Mouse (Mus musculus): ENCODE measurements at regions not wholly inside any gene's neighbourhood (a gene's known extent, or its start where the extent isn't known, plus 50 kb on each side); places are given as distances from the start of the nearest gene placed in this dataset.

- no peak overlapping the region for H3K4me3 ChIP-seq (ENCODE audit: low read depth, low read length)
Observed at GRCm38 (mm10) chr2:12614345-12614744, 195.1 kb upstream of the Mindy3 start.

GRCm38 (mm10) chr2:12613858-12614257, 194.6 kb upstream of the Mindy3 start:
- WGBS: 64% methylated on average over 2 of the region's 2 CpGs
- Histone ChIP-seq H3K9me3 (ENCODE audit: control insufficient read depth, low read length) (no peaks in the 10 kb centered on the region), H3K36me3 (ENCODE audit: control insufficient read depth, insufficient read depth, low read length) (no peaks in the 10 kb centered on the region), H3K27ac (replicated peaks) (no peak overlapping the region), H3K4me1 (replicated peaks; ENCODE audit: control insufficient read depth, insufficient read depth) (no peaks in the 10 kb centered on the region), H3K4me2 (replicated peaks; ENCODE audit: low read depth) (no peak overlapping the region), H3K27me3 (ENCODE audit: control insufficient read depth, insufficient read depth, low read length) (no peaks in the 10 kb centered on the region), H3K9ac (ENCODE audit: low read length) (no peak overlapping the region), H3K4me3 (ENCODE audit: low read depth, low read length) (no peak overlapping the region)
- ATAC-seq (ENCODE audit: low FRiP score, low TSS enrichment) (no peak), DNase-seq (ENCODE audit: low spot score) (no peak)
- TF ChIP-seq CTCF (IDR thresholded peaks at IDR 0.05; ENCODE audit: low read depth) (no peak), EP300 (optimal IDR thresholded peaks at IDR 0.05) (no peak)

More at GRCm38 (mm10) chr2:12614345-12614744, 195.1 kb upstream of the Mindy3 start:
- Histone ChIP-seq H3K27me3 (ENCODE audit: control insufficient read depth, insufficient read depth, low read length) (no peaks in the 10 kb centered on the region), H3K27ac (replicated peaks) (no peak overlapping the region), H3K9ac (ENCODE audit: low read length) (no peak overlapping the region), H3K4me1 (replicated peaks; ENCODE audit: control insufficient read depth, insufficient read depth) (no peaks in the 10 kb centered on the region), H3K9me3 (ENCODE audit: control insufficient read depth, low read length) (no peaks in the 10 kb centered on the region), H3K36me3 (ENCODE audit: control insufficient read depth, insufficient read depth, low read length) (no peaks in the 10 kb centered on the region), H3K4me2 (replicated peaks; ENCODE audit: low read depth) (no peak overlapping the region)
- DNase-seq (ENCODE audit: low spot score): no peak
- no peak for TF ChIP-seq CTCF (IDR thresholded peaks at IDR 0.05; ENCODE audit: low read depth)
- no peak for TF ChIP-seq EP300 (optimal IDR thresholded peaks at IDR 0.05)
- WGBS: 82% methylated on average over 2 of the region's 2 CpGs
- no peak for ATAC-seq (ENCODE audit: low FRiP score, low TSS enrichment)

GRCm38 (mm10) chr2:12582566-12582965, 163.3 kb upstream of the Mindy3 start:
- no peaks in the 10 kb centered on the region for H3K36me3 ChIP-seq (ENCODE audit: control insufficient read depth, insufficient read depth, low read length)
- TF ChIP-seq EP300 (optimal IDR thresholded peaks at IDR 0.05) (no peak), CTCF (IDR thresholded peaks at IDR 0.05; ENCODE audit: low read depth) (no peak)
- H3K27me3 ChIP-seq (ENCODE audit: control insufficient read depth, insufficient read depth, low read length): no peaks in the 10 kb centered on the region
- H3K4me1 ChIP-seq (replicated peaks; ENCODE audit: control insufficient read depth, insufficient read depth): no peaks in the 10 kb centered on the region
- H3K4me2 ChIP-seq (replicated peaks; ENCODE audit: low read depth): no peak overlapping the region
- H3K27ac ChIP-seq (replicated peaks): no peak overlapping the region
- H3K4me3 ChIP-seq (ENCODE audit: low read depth, low read length): no peak overlapping the region
- no peaks in the 10 kb centered on the region for H3K9me3 ChIP-seq (ENCODE audit: control insufficient read depth, low read length)
- no peak for ATAC-seq (ENCODE audit: low FRiP score, low TSS enrichment)
- no peak for DNase-seq (ENCODE audit: low spot score)
- H3K9ac ChIP-seq (ENCODE audit: low read length): no peak overlapping the region
- WGBS: 28% methylated on average over 2 of the region's 2 CpGs

GRCm38 (mm10) chr2:12557736-12558135, 138.5 kb upstream of the Mindy3 start:
- H3K4me1 ChIP-seq (replicated peaks; ENCODE audit: control insufficient read depth, insufficient read depth): no peaks in the 10 kb centered on the region
- no peak overlapping the region for H3K4me2 ChIP-seq (replicated peaks; ENCODE audit: low read depth)
- no peak overlapping the region for H3K4me3 ChIP-seq (ENCODE audit: low read depth, low read length)
- 47% methylated on average over 1 of the region's 1 CpGs for WGBS
- no peak overlapping the region for H3K27ac ChIP-seq (replicated peaks)
- no peak for ATAC-seq (ENCODE audit: low FRiP score, low TSS enrichment)
- H3K36me3 ChIP-seq (ENCODE audit: control insufficient read depth, insufficient read depth, low read length): no peaks in the 10 kb centered on the region
- no peaks in the 10 kb centered on the region for H3K27me3 ChIP-seq (ENCODE audit: control insufficient read depth, insufficient read depth, low read length)
- TF ChIP-seq EP300 (optimal IDR thresholded peaks at IDR 0.05) (no peak), CTCF (IDR thresholded peaks at IDR 0.05; ENCODE audit: low read depth) (no peak)
- H3K9ac ChIP-seq (ENCODE audit: low read length): no peak overlapping the region
- H3K9me3 ChIP-seq (ENCODE audit: control insufficient read depth, low read length): no peaks in the 10 kb centered on the region
- DNase-seq (ENCODE audit: low spot score): no peak

- 63% methylated on average over 5 of the region's 5 CpGs for WGBS
- no peak for DNase-seq (ENCODE audit: low spot score)
- no peaks in the 10 kb centered on the region for H3K9me3 ChIP-seq (ENCODE audit: control insufficient read depth, low read length)
Observed at GRCm38 (mm10) chr2:12522411-12522810, 103.1 kb upstream of the Mindy3 start.

GRCm38 (mm10) chr2:12521744-12522143, 102.5 kb upstream of the Mindy3 start:
- H3K27me3 ChIP-seq (ENCODE audit: control insufficient read depth, insufficient read depth, low read length): no peaks in the 10 kb centered on the region
- no peak for DNase-seq (ENCODE audit: low spot score)
- no peaks in the 10 kb centered on the region for H3K4me1 ChIP-seq (replicated peaks; ENCODE audit: control insufficient read depth, insufficient read depth)
- TF ChIP-seq CTCF (IDR thresholded peaks at IDR 0.05; ENCODE audit: low read depth) (0 out of 2 replicates have a peak, but pooled peaks have one; percentile 11), EP300 (optimal IDR thresholded peaks at IDR 0.05) (no peak)
- H3K4me3 ChIP-seq (ENCODE audit: low read depth, low read length): no peak overlapping the region
- no peaks in the 10 kb centered on the region for H3K36me3 ChIP-seq (ENCODE audit: control insufficient read depth, insufficient read depth, low read length)
- no peak overlapping the region for H3K27ac ChIP-seq (replicated peaks)
- H3K9me3 ChIP-seq (ENCODE audit: control insufficient read depth, low read length): no peaks in the 10 kb centered on the region
- no peak overlapping the region for H3K4me2 ChIP-seq (replicated peaks; ENCODE audit: low read depth)
- no peak overlapping the region for H3K9ac ChIP-seq (ENCODE audit: low read length)
- no peak for ATAC-seq (ENCODE audit: low FRiP score, low TSS enrichment)

More at GRCm38 (mm10) chr2:12522411-12522810, 103.1 kb upstream of the Mindy3 start:
- H3K27ac ChIP-seq (replicated peaks): no peak overlapping the region
- H3K27me3 ChIP-seq (ENCODE audit: control insufficient read depth, insufficient read depth, low read length): no peaks in the 10 kb centered on the region
- no peak overlapping the region for H3K9ac ChIP-seq (ENCODE audit: low read length)
- no peak for TF ChIP-seq CTCF (IDR thresholded peaks at IDR 0.05; ENCODE audit: low read depth)
- no peak for TF ChIP-seq EP300 (optimal IDR thresholded peaks at IDR 0.05)
- no peaks in the 10 kb centered on the region for H3K4me1 ChIP-seq (replicated peaks; ENCODE audit: control insufficient read depth, insufficient read depth)
- H3K36me3 ChIP-seq (ENCODE audit: control insufficient read depth, insufficient read depth, low read length): no peaks in the 10 kb centered on the region
- H3K4me3 ChIP-seq (ENCODE audit: low read depth, low read length): no peak overlapping the region
- ATAC-seq (ENCODE audit: low FRiP score, low TSS enrichment): no peak
- H3K4me2 ChIP-seq (replicated peaks; ENCODE audit: low read depth): no peak overlapping the region

All from stomach, postnatal 0 days (tissue).